ENCODE assay signal across 25 mouse cellular contexts in genomic region chr13:44421922-44422321, GRCm38 (mm10).
DNase-seq lines count a peak whose midpoint lies in the region; ATAC-seq lines count a peak whose summit lies in the region.
"Had no signal": no experiment of that assay in that cellular context is flagged by ENCODE, and none has a peak within 500 bp of the region (broad histone marks: within the 10 kb centered on the region; RNA-seq: fewer than 3 reads in every experiment).

No protein-coding gene starts in this region.

- 37% methylated on average over 5 of the region's 5 CpGs for WGBS in kidney, embryonic 15.5 days
- WGBS in midbrain, embryonic 10.5 days, result 88% methylated on average over 5 of the region's 5 CpGs
- WGBS in midbrain, embryonic 16.5 days, result 75% methylated on average over 5 of the region's 5 CpGs

- DNase-seq in cerebellum, postnatal 10 days, result peak; percentile 50 to 60
- no peak for DNase-seq in cerebellum, adult 9-11 months
- no peak for DNase-seq in kidney, adult 9 months
- DNase-seq in midbrain, embryonic 10.5 days (ENCODE audit: low spot score), result no peak
- DNase-seq in lung, postnatal 25 days (ENCODE audit: low spot score), result no peak
- DNase-seq: adrenal gland, postnatal 10 days; B cell, adult 2 months; cerebellum, adult 11 months; cerebellum, adult 9-10 months; embryo, embryonic 11 days; gastrocnemius, postnatal 36 days; heart, adult 2 months; heart, postnatal 4 days had no signal

- no peak for ATAC-seq in kidney, embryonic 15.5 days (replicated peaks; ENCODE audit: low FRiP score)
- no peak for ATAC-seq in midbrain, embryonic 16.5 days
- ATAC-seq: CD4-positive, CD25-positive, alpha-beta regulatory T cell, adult 4 months; forebrain, embryonic 14.5 days; hindbrain, postnatal 0 days had no signal

- H3K4me3 ChIP-seq in kidney, embryonic 15.5 days (replicated peaks), result no peak overlapping the region
- no peak overlapping the region for H3K4me3 ChIP-seq in midbrain, embryonic 10.5 days
- no peak overlapping the region for H3K4me3 ChIP-seq in midbrain, embryonic 16.5 days (ENCODE audit: low read depth, low read length)
- H3K4me3 ChIP-seq: embryonic facial prominence, embryonic 15.5 days; erythroblast, embryonic 14.5 days; forebrain, embryonic 10.5 days; gastrocnemius, adult 2 months; heart, adult 2 months; heart, embryonic 13.5 days; hindbrain, embryonic 13.5 days had no signal

- H3K9ac ChIP-seq in kidney, embryonic 15.5 days, result no peak overlapping the region
- H3K9ac ChIP-seq in midbrain, embryonic 16.5 days (ENCODE audit: low read depth, low read length), result no peak overlapping the region
- H3K9ac ChIP-seq: embryonic facial prominence, embryonic 15.5 days; heart, embryonic 13.5 days; hindbrain, embryonic 13.5 days had no signal

- H3K4me1 ChIP-seq in kidney, embryonic 15.5 days, result peaks cover 63% of the 10 kb centered on the region
- peaks cover 31% of the 10 kb centered on the region for H3K4me1 ChIP-seq in midbrain, embryonic 10.5 days
- peaks cover 4% of the 10 kb centered on the region for H3K4me1 ChIP-seq in midbrain, embryonic 16.5 days (ENCODE audit: control insufficient read depth, insufficient read depth, low read length)

- H3K36me3 ChIP-seq in kidney, embryonic 15.5 days, result no peaks in the 10 kb centered on the region
- H3K36me3 ChIP-seq in midbrain, embryonic 10.5 days, result no peaks in the 10 kb centered on the region
- H3K36me3 ChIP-seq in midbrain, embryonic 16.5 days (ENCODE audit: control insufficient read depth, insufficient read depth, low read length), result no peaks in the 10 kb centered on the region
- H3K36me3 ChIP-seq: embryonic facial prominence, embryonic 15.5 days; forebrain, embryonic 10.5 days; G1E; heart, embryonic 13.5 days; hindbrain, embryonic 13.5 days had no signal

- no peaks in the 10 kb centered on the region; the same call in 1 of the 2 replicates for H3K9me3 ChIP-seq in kidney, embryonic 15.5 days (replicated peaks)
- no peaks in the 10 kb centered on the region for H3K9me3 ChIP-seq in midbrain, embryonic 10.5 days (replicated peaks)
- H3K9me3 ChIP-seq in midbrain, embryonic 16.5 days (replicated peaks; ENCODE audit: control insufficient read depth, low read length, poor library complexity, severe bottlenecking), result no peaks in the 10 kb centered on the region
- H3K9me3 ChIP-seq: embryonic facial prominence, embryonic 15.5 days; G1E; heart, embryonic 13.5 days; hindbrain, embryonic 13.5 days had no signal

- no peaks in the 10 kb centered on the region for H3K27me3 ChIP-seq in kidney, embryonic 15.5 days
- peaks cover 6% of the 10 kb centered on the region for H3K27me3 ChIP-seq in midbrain, embryonic 10.5 days (ENCODE audit: low read depth, poor library complexity, severe bottlenecking)
- no peaks in the 10 kb centered on the region for H3K27me3 ChIP-seq in midbrain, embryonic 16.5 days (ENCODE audit: control insufficient read depth, insufficient read depth, low read depth, low read length)
- H3K27me3 ChIP-seq: embryonic facial prominence, embryonic 15.5 days; heart, embryonic 13.5 days had no signal

- H3K4me2 ChIP-seq in kidney, embryonic 15.5 days, result no peak overlapping the region
- H3K4me2 ChIP-seq in midbrain, embryonic 16.5 days (ENCODE audit: low read length), result no peak overlapping the region
- H3K4me2 ChIP-seq: embryonic facial prominence, embryonic 15.5 days; heart, embryonic 13.5 days; hindbrain, embryonic 13.5 days had no signal

- 0 out of 2 replicates have a peak overlapping the region, but pooled peaks have one; percentile 18 for H3K27ac ChIP-seq in kidney, embryonic 15.5 days
- H3K27ac ChIP-seq in midbrain, embryonic 10.5 days (replicated peaks), result 0 out of 2 replicates have a peak overlapping the region, but pooled peaks have one; percentile 9
- no peak overlapping the region for H3K27ac ChIP-seq in midbrain, embryonic 16.5 days (ENCODE audit: low read length)
- H3K27ac ChIP-seq: embryonic facial prominence, embryonic 15.5 days; forebrain, embryonic 10.5 days; gastrocnemius, adult 2 months; heart, adult 2 months; heart, embryonic 13.5 days; hindbrain, embryonic 13.5 days; hindbrain, postnatal 0 days had no signal

Comparison
In these comparisons a context has a peak if more than half of its experiments do, and no peak if none do; other contexts are left out.
1. DNase-seq: peak in cerebellum, postnatal 10 days (2 of 2); none in cerebellum, adult 9-11 months (single experiment), kidney, adult 9 months (single experiment), midbrain, embryonic 10.5 days (single experiment) and lung, postnatal 25 days (single experiment).